Mouse (Mus musculus) kidney, postnatal 10 days (tissue): Measurements from ENCODE around the gene Extl1.
"Not testable (repeated sequence)": the region's sequence is repeated elsewhere in the genome, so short reads cannot be mapped to it uniquely, and the experiment has no call there.

Experiments
- DNase-seq: peaks from one replicate; pipeline ENCODE4 v3.0.0; 2021; ENCODE audit warnings: mixed read lengths

Extl1 gene

DNA sequence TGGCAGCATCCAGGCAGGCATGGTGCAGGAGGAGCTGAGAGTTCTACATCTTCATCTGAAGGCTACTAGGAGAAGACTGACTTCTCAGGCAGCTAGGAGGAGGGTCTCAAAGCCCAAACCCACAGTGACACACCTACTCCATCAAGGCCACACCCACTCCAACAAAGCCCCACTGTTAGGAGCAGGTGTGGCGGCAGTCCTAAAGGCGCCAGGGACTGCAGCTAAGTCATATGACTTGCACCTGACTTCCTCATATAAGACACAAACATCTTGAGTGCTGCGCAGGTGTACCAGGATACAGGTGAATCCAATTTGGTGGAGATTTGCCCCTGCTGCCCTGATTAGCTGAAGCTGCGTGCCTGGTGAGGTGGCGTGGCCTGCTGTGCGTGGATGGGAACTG, at the start of gene Extl1:
Extl1 (minus strand) TSS at position 101 of the 400 bp plus-strand sequence.
- DNase-seq, result not testable (repeated sequence)

DNA sequence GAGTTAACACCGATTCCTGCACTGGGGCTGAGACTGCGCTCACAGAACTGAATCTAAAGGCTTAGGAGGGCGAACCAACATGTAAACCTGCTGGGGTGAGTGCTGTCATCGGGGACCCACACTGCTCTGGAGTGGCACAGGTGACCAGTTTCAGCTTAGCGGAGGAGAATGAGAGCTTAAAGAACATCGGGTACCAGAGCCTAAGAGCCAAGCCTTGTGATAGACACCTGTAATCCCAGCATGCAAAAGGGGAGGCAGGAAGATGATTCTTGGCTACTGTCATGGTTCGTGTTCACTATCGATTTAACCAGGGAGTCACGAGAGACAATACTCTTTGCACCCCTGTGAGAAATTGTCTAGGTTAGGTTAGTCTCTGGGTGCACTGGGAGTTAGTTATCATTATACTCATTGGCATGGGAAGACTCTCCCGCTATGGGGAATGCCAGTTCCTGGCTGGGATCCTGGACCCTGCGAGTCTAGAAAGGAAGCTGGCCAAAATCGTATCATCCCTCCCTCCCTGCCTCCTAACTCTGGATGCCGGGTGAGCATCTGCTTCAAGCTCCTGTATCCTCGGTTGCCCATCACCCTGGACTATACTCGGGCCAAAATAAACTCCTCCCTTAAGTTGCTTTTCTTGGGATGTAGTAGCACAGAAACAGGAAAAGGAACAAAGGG, 49.2 kb upstream of the Extl1 start:
- no peak for DNase-seq

DNA sequence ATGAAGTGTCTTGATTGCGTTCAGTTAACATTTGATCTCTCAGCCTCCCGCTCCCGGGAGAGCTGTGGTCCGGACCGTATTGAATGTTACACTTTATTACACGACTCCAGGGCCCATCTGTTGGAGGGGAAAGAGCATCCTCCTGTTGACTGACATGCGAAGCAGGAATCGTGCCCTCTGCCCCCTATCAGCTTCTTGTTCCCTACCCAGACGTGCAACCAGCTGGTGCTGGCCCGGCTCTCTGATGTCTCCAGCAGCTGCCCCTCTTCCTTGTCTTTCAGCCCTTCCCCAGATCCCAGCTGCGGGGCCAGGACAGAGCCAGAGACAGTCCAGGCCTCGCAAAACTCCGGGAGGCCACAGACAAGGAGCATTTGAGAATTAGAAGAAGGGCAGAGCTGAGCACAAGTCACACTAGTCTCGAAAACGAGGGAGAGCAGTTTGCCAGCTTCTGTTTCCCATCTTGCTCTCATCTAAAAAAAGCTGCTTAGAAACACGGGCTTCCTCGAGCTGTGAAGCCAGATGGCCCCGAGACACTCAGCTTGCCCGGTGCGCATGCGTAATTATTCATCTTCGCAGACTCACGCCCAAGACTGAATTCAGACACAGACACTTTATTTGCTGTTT, 46.8 kb upstream of the Extl1 start:
- DNase-seq, result peak; percentile 61

DNA sequence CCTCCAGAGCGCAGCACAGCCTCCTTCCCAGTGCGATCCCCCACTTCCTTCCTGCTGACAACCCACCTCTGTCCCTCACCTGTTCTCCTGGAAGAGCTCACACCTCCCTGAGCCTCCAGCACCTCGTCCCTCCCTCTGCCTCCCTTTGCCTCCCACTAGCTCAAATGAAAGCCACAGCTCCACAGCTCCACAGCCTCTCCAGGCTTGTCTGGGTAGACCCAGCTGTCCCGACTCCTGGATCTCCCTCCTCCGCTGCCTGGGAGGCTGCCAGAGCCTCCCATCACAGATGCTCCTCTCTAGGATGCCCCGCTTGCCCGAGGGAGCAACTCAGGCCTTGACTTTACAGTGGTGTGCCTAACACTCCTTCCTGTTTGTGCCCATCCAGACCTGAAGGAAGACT, 41.4 kb upstream of the Extl1 start:
- no peak for DNase-seq

DNA sequence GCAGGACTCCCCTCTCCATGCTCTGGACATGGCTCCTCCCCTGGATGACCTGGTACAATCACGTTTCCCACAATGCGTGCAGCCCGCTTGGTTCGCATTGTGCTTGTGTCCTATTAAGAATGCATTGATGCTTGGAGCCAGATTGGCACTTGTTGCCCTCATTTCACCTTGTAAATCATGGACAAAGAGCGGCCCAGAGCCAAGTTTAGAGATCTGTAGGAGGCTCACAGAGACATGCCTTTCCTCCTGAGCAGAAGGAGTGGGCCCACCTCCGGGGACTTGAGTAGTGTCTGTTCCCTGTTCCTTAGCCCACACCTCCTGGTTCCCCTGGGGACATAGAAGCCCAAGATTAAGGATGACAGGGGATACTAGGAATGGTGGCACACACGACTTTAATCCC, 40.3 kb upstream of the Extl1 start:
- no peak for DNase-seq

DNA sequence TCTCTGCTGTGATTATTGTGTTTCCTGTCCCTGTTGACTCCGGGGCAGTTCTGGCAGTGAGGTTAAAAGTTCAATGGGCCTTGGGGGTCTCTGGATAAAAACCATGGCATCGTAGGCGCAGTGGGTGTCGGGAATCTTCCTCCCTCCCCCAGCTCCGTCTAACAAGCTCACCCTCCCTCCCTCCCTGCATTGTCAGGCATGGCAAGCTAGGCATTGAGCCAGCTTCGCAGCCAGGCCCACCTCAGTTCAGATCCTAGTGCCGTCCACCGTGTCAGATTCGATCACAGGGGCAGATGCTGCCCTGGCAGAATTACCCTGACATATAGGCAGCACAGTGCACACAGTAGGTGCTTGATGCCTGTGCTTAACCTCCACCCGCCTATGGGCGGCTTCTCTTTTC, 38.3 kb upstream of the Extl1 start:
- no peak for DNase-seq

DNA sequence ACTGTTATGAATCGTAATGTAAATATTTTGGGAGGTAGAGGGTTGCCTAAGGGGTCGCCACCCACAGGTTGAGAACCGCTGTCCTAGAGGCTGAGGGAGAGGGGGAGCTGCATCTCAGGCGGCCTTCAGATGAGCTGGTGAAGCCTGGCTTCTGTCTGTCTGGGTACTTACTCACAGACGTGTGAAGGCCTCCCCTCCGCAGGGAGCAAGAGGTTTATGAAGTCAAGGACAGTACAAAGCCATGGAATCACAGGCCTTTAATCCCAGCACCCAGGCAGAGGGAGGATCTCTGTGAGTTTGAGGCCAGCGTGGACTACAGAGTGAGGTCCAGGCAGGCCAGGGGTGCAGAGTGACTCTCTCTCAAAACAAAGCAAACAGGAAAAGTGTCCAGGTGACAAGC, 33.5 kb upstream of the Extl1 start:
- no peak for DNase-seq

DNA sequence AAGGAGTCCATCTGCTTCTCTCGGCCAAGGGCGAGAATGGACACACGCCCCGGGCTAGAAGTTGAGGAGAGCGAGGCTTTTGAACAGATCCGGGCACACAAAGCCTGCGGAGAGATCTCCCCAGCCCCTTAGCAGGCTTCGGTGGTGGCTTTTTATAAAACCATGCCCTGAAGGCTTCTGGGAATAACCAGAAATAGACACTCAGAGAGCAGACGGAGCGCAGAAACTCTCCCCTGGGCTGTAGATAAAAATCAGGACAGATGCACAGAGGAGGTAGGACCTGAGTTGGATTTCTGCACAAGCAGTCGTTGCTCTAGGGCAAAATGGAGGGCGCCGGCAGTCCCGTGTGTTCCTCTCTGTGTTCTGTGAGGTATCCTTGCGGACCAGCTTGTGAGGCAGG, 33.0 kb upstream of the Extl1 start:
- DNase-seq, result no peak

DNA sequence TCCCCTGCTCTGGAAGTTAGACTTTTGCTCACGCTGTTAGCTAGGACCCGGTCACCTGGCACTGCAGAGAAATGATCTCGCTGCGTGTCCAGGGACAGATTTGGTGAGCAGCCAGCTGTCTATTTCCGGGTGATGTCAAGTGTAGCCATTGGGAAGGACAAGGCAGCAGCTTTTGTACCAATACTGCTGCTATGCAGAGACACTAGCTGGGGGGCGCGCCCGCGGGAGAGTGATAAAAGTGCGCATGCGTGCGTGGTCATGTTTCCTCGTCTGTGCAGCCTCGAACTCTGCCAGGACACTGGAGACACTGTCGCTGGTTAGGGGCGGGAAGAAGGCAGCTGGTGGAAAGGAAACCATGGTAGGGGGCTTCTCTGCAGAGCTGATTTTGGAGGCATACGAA, 32.5 kb upstream of the Extl1 start:
- no peak for DNase-seq

DNA sequence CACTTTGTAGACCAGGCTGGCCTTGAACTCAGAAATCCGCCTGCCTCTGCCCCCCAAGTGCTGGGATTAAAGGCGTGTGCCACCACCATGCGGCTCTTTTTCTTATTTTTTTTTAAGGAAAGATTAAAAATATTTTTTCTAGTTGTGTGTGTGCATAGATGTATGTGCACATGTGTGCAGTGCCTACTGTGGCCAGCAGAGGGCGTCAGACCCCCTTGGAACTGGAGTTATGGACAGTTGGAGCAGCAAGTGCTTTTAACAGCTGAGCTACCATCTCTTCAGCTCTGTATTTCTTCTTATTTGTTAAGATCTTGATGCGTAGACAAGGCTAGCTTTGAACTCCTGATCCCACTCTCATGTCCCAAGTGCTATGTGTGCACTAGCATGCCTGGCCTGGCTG, 25.6 kb upstream of the Extl1 start:
- peak; percentile 45 for DNase-seq

DNA sequence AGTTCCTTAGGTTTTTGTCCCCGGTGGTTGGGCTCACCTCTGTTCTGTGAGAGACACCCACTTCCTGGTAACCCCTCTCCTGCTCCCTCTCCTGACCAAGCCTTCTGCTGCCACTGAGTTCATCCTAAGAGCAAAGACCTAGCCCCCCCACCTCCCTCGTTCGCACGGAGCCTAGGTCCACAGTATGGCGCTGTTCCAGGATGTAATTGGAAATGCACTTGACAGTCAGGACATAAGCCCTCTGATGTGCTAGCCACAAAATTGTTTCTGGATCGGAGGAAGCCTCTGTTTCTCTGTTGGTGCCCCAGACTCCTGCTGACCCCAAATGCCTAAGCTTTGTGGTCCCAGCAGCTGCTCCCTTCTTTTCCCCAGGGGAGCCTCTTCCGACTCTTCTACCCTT, 20.1 kb upstream of the Extl1 start:
- DNase-seq, result no peak

DNA sequence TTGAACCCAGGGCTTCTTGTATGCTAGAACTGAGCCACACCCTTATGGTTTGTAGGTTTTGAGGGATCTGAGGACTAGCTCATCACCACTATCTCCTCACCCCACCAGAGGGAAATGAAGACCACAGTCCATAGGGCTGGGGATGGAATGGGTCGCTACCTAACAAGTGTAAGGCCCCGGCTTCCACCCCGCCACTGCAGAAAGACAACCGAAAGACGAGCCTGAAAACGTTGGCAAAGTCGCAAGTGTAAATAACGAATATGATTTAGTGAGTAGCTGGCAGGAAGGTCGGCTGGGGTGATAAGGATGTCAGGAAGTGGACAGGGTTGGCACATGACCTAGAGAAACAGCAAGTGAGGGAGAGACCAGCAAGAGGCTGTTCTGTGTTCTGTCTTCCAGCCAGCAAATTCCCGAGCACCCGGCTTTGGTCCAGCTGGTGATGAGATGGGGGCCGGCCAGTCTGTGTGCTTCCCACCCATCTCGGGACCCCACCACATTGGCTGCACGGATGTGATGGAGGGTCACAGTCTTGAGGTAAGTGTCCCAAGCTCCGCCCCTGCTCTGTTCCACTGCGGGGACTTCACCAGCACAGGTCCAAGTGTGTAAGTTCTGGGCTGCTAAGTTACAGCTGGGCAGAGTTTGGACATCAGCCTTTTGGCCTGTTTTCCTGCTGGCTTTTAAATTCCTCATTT, 19.1 kb upstream of the Extl1 start:
- peak; percentile 56 for DNase-seq

DNA sequence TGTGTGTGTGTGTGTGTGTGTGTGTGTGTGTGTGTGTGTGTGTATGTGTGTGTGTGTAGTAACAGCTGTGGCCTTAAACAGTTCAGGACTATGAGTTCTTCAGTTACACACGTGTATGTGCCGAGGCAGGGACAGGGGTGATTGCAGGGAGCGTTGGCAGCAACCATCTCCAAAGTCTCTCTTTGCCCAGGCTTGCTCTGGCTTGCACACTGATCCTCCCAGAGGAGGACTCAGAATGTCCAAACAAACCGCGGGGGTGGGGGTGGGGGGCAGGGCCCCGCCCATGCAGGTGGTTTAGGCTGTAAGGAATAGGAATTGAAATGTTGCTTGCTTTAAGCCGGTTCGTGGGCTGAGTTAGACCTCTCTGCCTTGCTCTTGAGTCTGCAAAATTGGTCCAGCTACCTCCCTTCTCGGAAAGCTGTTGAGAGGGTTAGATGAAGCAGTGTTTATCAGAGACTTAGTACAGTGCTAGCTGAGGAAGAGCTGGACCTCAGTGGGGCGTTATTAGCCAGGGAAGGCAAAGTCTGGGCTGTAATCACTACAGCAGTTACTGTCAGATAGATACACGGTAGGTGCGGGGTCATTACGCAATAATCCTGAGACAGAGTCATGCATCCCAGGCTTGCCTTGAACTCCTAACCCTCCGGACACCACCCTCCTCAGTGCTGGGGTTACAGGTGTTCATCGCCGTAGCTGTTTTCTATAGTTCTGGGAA, 18.4 kb upstream of the Extl1 start:
- no peak for DNase-seq

DNA sequence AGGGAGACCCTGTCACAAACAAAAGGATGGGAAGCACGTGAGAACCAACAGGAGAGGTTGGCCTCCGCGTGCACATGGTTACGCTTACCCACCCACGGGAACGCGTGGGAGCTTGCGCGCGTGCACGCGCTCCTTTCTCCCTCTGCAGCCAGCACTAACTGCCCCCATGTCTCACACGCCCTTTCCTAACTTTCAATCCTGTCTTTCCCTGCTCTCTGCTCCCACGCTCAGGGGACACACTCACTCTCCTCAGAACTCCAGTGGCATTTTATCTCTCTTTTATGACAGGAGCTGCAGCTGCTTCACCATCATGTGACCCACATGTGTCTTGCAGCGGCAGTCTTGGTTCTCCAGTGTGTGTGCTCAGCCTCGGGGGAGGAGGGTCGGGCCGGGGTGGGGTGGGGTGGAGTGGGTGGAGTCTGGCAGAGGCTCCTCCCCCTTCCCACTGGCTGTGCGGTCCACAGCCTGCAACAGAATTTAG, 17.6 kb upstream of the Extl1 start:
- peak; percentile 82 for DNase-seq

DNA sequence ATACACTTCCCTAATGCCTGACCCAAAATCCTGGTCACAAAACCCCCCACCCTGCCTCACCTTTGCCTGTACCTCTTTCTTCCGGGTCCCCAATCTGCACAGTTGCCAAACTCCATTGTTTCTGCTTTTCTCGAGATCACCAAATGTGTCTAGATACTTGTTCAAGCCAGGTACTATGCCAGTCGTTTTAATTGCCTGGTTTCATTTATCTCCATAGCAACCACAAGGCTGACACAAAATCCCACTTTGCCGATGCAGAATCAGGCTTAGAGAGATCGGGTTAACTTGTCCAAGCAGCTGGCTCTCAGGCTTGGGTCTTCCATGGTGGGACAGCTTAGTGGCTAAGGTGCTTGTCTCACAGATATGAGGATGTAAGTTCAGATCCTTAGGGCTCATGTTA, 16.6 kb upstream of the Extl1 start:
- no peak for DNase-seq

DNA sequence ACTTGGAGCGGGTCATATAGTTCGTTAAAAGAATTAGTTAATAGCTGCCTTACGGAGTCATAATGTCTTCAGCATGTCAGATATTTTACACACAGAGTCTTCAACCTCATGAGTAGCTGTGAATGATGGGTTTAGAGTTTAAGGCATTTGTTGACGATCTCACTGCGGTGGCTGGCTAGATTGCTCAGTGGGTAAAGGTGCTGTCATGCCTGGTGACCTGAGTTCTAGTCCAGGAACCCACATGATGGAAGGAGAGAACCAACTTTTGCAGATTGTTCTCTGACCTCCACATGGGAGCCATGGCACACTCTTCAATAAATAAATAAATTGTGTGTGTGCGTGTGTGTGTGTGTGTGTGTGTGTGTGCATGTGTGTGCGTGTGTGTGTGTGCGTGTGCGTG, 14.1 kb upstream of the Extl1 start:
- DNase-seq, result no peak

DNA sequence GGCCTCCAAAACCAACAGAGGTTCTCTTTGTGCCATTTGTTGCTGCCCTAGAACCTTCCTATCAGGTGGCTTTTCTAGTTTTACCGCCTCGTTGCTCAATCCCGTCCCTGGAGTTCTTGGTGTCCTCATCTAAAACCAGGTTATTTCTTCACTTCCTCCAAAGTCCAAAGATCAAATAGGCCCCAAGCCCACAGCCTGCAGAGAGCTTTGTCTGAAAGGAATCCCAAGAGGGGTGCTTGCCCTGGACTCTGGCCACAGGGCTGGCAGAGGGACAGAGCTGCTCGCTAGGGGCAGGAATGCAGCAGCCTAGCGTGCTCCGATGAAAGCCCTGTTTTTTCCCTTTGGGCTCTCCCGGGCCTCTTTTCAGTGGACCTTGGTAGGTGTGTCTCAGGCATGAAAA, 13.5 kb upstream of the Extl1 start:
- DNase-seq, result peak; percentile 85

DNA sequence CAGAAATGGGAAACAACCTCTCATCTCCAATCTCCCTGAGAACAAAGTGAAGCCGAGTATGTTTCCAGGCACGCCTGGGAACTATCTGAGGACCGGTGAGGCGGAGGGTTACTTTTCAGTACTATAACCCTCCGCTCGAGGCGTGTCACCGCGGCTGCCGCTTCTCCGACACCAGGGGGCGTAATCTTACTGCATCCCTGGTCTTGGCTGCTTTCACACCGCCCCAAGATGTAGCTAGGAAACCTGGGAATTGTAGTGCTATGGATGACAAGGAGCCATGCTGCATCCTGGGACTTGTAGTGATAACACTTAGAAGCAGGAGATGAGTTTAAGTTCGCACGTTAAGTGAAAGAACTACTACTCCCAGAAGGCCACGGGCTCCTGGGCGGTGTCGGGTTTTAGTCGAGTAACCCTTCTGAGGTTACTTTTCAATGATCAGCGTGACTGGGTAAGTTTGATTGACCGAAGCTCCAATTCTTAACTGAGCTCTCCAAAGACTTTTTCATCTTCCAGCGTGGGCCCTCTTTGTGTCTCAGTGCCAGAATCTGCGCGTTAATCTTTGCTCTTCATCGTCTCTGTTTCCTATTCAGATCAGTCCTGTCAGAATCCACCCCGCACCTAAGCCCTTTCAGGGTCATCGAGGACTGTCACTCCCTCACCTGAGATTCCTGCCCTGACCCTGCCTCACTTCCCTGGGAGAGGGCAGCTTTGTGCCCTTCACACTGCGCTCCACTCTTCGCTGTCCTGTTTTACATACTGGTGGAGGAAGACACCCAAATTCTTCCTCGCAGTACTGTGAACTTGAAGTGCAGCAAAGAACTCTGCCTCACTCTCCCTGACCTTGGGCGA, 12.6 kb upstream of the Extl1 start, which contains the start of gene Pafah2:
Pafah2 (plus strand) TSS at position 344 of the 849 bp plus-strand sequence.
- DNase-seq, result peak; percentile 94

DNA sequence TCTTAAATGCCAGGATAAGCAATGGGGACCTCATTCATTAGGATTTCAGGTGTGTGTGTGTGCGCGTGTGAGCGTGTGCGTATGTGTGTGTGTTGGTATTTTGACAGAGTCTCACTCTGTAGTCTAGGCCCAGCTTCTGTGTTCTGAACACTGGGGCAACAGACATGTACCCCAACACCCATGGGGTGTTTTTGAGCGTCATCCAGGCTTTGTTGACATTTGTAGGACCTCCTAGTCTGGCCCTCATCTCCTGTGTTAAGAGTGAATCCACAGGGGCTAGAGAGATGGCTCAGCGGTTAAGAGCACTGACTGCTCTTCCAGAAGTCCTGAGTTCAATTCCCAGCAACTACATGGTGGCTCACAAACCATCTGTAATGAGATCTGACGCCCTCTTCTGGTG, 11.5 kb upstream of the Extl1 start:
- DNase-seq, result no peak

DNA sequence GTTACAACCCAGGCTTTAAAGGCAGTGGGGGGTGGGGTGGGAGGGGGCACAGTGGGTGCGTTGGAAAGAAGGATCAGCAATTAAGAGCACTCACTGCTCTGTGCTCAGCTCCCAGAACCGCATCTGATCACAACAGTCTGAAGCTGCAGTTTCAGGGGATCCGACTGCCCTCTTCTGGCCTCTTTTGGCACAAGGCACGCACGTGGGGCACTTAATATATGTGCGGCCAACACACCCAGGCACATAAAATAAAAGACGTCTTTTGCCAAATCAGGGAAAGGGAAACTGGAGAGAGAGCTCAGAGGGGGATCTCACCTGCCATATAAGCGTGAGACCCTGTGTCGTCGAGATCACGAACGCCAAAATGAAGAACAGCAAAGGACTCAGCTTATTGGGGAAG, 9.4 kb upstream of the Extl1 start:
- DNase-seq, result no peak

DNA sequence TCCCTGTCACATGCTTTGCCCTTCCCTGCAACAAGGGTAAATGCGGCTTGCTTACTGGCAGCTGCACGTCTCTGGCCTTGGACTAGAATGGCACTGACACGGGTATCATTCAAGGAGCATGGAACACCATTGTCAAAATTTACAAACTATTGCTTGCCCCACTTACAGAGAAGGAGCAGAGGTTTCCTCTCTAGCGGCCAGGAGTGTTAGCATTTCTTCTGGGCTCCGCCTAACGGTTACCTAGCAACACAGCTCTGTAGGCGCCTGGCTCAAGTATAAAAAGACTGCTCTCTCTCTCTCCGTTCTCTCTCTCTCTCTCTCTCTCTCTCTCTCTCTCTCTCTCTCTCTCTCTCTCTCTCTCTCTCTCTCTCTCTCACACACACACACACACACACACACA, 8.9 kb upstream of the Extl1 start:
- no peak for DNase-seq

DNA sequence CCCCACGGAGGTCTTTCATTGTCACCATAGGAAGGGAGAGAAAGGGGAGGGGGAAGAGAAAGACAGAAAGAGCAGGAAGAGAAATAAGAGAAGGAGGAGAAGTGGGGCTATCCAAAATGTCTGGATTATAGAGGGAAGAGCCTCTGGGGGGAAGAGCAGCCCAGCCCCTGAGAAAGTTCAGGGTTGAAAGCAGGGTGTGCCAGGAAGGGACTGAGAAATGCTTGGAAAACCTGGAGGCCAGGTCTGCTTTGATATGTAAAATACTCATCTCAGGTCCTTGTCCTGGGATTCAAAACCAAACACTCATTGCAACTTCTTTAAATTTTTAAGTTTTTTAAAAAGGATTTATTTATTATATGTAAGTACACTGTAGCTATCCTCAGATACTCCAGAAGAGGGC, 8.0 kb upstream of the Extl1 start:
- DNase-seq, result no peak

DNA sequence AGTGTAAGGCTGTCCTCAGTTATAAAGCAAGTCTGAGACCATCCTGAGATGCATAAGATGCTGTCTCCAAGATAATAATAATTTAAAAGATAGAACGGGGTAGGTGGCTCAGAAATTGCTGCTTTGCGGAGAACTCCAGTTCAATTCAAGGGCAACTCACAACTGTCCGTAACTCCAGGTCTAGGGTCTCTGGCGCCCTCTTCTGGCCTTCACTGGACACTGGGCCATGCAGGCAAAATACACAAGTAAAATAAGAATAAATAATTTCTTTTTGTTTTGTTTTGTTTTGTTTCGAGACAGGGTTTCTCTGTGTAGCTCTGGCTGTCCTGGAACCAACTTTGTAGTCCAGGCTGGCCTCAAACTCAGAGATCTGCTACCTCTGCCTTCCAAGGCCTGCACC, 4.7 kb upstream of the Extl1 start:
- DNase-seq, result peak; percentile 87
